Mouse (Mus musculus): ENCODE results near the gene Olfr145. TPM values are rescaled to one million over a fixed set of nuclear protein-coding genes. Genes with fewer than 3 reads are reported as not detected.

Gene Olfr145
- not detected for total RNA-seq (2021)
- long read RNA-seq: 0 reads

GRCm38 (mm10) chr9:37896661-37897060 lies at the start of gene Olfr145:
Gene Olfr145 (plus strand): TSS chr9:37896724.
- no peak for DNase-seq (ENCODE audit: low spot score in 2 of 2)

- DNase-seq (ENCODE audit: low spot score in 2 of 2): peak in 1 of 2 experiments; percentile 37
Measured at GRCm38 (mm10) chr9:37849267-37849666, 47.3 kb upstream of the Olfr145 start.

GRCm38 (mm10) chr9:37853969-37854368 lies 42.6 kb upstream of the Olfr145 start, which contains the start of gene Olfr877:
Gene Olfr877 (plus strand): TSS chr9:37854269.
- no peak for DNase-seq (ENCODE audit: low spot score in 2 of 2)

- no peak for DNase-seq (ENCODE audit: low spot score in 2 of 2)
Measured at GRCm38 (mm10) chr9:37863325-37863724, 33.2 kb upstream of the Olfr145 start.

GRCm38 (mm10) chr9:37870246-37870645 lies 26.3 kb upstream of the Olfr145 start:
- no peak for DNase-seq (ENCODE audit: low spot score in 2 of 2)

- no peak for DNase-seq (ENCODE audit: low spot score in 2 of 2)
Measured at GRCm38 (mm10) chr9:37871097-37871496, 25.4 kb upstream of the Olfr145 start.

- no peak for DNase-seq (ENCODE audit: low spot score in 2 of 2)
Measured at GRCm38 (mm10) chr9:37871536-37871935, 25.0 kb upstream of the Olfr145 start.

GRCm38 (mm10) chr9:37890960-37891359 lies 5.6 kb upstream of the Olfr145 start:
- DNase-seq (ENCODE audit: low spot score in 2 of 2): peak; percentile 5 to 23

- peak in 1 of 2 experiments; percentile 6 for DNase-seq (ENCODE audit: low spot score in 2 of 2)
Measured at GRCm38 (mm10) chr9:37905555-37905954, 9.0 kb downstream of the Olfr145 start.

GRCm38 (mm10) chr9:37917540-37917939 lies 21.0 kb downstream of the Olfr145 start, which contains the start of gene Olfr878:
Gene Olfr878 (plus strand): TSS chr9:37917840.
- DNase-seq (ENCODE audit: low spot score in 2 of 2): no peak

- no peak for DNase-seq (ENCODE audit: low spot score in 2 of 2)
Measured at GRCm38 (mm10) chr9:37918018-37918417, 21.5 kb downstream of the Olfr145 start.

- DNase-seq (ENCODE audit: low spot score in 2 of 2): no peak
Measured at GRCm38 (mm10) chr9:37924194-37924593, 27.7 kb downstream of the Olfr145 start.

GRCm38 (mm10) chr9:37925445-37925844 lies 28.9 kb downstream of the Olfr145 start:
- no peak for DNase-seq (ENCODE audit: low spot score in 2 of 2)

GRCm38 (mm10) chr9:37926019-37927013 lies 29.8 kb downstream of the Olfr145 start:
- no peak for DNase-seq (ENCODE audit: low spot score in 2 of 2)

GRCm38 (mm10) chr9:37932519-37932918 lies 36.0 kb downstream of the Olfr145 start:
- peak; percentile 50 to 89 for DNase-seq (ENCODE audit: low spot score in 2 of 2)

GRCm38 (mm10) chr9:37934146-37934545 lies 37.6 kb downstream of the Olfr145 start:
- DNase-seq (ENCODE audit: low spot score in 2 of 2): no peak

- DNase-seq (ENCODE audit: low spot score in 2 of 2): no peak
Measured at GRCm38 (mm10) chr9:37941167-37941566, 44.6 kb downstream of the Olfr145 start.

Other genes with a start within 250 kb of the Olfr145 start
- 10 to 100 TPM; 44.4 to 45.6 TPM for gene Tbrg1, start 239.4 kb upstream of the Olfr145 start, total RNA-seq (2021)
- gene Panx3, start 227.5 kb upstream of the Olfr145 start, total RNA-seq (2021): not detected
- not detected for gene Olfr160, start 180.5 kb upstream of the Olfr145 start, total RNA-seq (2021)
- gene Olfr874, start 151.6 kb upstream of the Olfr145 start, total RNA-seq (2021): not detected
- not detected for gene Olfr875, start 124.9 kb upstream of the Olfr145 start, total RNA-seq (2021)
- gene Olfr876, start 93.7 kb upstream of the Olfr145 start, total RNA-seq (2021): not detected
- not detected for gene Olfr877, start 42.5 kb upstream of the Olfr145 start, total RNA-seq (2021)
- gene Olfr878, start 21.1 kb downstream of the Olfr145 start, total RNA-seq (2021): not detected
- not detected for gene Olfr881, start 95.1 kb downstream of the Olfr145 start, total RNA-seq (2021)
- gene Olfr883, start 129.1 kb downstream of the Olfr145 start, total RNA-seq (2021): not detected
- gene Olfr884, start 149.8 kb downstream of the Olfr145 start, total RNA-seq (2021): not detected
- not detected for gene Olfr885, start 164.6 kb downstream of the Olfr145 start, total RNA-seq (2021)
- gene Olfr887, start 187.3 kb downstream of the Olfr145 start, total RNA-seq (2021): not detected
- not detected for gene Olfr888, start 211.4 kb downstream of the Olfr145 start, total RNA-seq (2021)
- gene Olfr889, start 218.5 kb downstream of the Olfr145 start, total RNA-seq (2021): not detected
- not detected for gene Olfr890, start 245.8 kb downstream of the Olfr145 start, total RNA-seq (2021)

Measured in layer of hippocampus, adult 18-20 months (tissue).